Mouse (Mus musculus) midbrain, embryonic 15.5 days (tissue): ENCODE measurements around the gene Phf21a. TPM values are rescaled to one million over a fixed set of nuclear protein-coding genes. Genes with fewer than 3 reads are reported as not detected.

Experiments
- ATAC-seq: fragments of 200-750 bp; cut with Nextera tagmentation; replicated peaks from 2 replicates; pipeline ENCODE4 v1.8.0; 2017; ENCODE audit warnings: moderate TSS enrichment
- H3K27ac ChIP-seq: fragments of 300-500 bp; sonication (generic); 2 replicates; pipeline ENCODE4 v1.5.1; 2015; ENCODE audit warnings: mild to moderate bottlenecking, inconsistent platforms
- H3K27me3 ChIP-seq: fragments of 300-500 bp; sonication (generic); replicated peaks from 2 replicates; pipeline ENCODE4 v1.6.1; 2015; ENCODE audit warnings: inconsistent platforms
- H3K36me3 ChIP-seq: fragments of 300-500 bp; sonication (generic); replicated peaks from 2 replicates; pipeline ENCODE4 v1.6.1; 2015; ENCODE audit warnings: inconsistent platforms
- H3K4me1 ChIP-seq: fragments of 300-500 bp; sonication (generic); 2 replicates; pipeline ENCODE4 v1.6.1; 2015; ENCODE audit warnings: inconsistent platforms
- H3K4me2 ChIP-seq: fragments of 300-500 bp; sonication (generic); 2 replicates; pipeline ENCODE4 v1.6.1; 2015; ENCODE audit warnings: inconsistent platforms, mild to moderate bottlenecking, moderate library complexity
- H3K4me3 ChIP-seq: fragments of 300-500 bp; sonication (generic); 2 replicates; pipeline ENCODE4 v1.5.1; 2015; ENCODE audit warnings: mild to moderate bottlenecking, inconsistent platforms
- H3K9ac ChIP-seq: fragments of 300-500 bp; sonication (generic); 2 replicates; pipeline ENCODE4 v1.6.1; 2015; ENCODE audit warnings: mild to moderate bottlenecking, inconsistent platforms
- H3K9me3 ChIP-seq: fragments of 300-500 bp; sonication (generic); 2 replicates; pipeline ENCODE4 v1.6.1; 2016; ENCODE audit warnings: inconsistent platforms
- WGBS: fragments of 180-500 bp; shearing (Covaris S2); methylation state at CpG from one replicate; pipeline ENCODE4 v1.1.7; 2015; ENCODE audit warnings: mixed read lengths; 5-methylcytosine and 5-hydroxymethylcytosine counted together
- polyA plus RNA-seq: library from polyadenylated mRNA; unstranded; fragments of >200 nt; fragmentation: Nextera tagmentation; extraction: Ambion mirVana; gene quantifications from 2 replicates; pipeline ENCODE4 v1.2.1, GENCODE M21; 2015

The Phf21a gene
- polyA plus RNA-seq, 1 experiment from 2014 or later = 40.4 TPM

GRCm38 (mm10) chr2:92385113-92386051 is 292.5 kb downstream of the Phf21a start:
- H3K9ac ChIP-seq = no peak overlapping the region
- peaks cover 29% of the 10 kb centered on the region for H3K4me1 ChIP-seq
- no peak overlapping the region for H3K4me2 ChIP-seq
- H3K4me3 ChIP-seq = no peak overlapping the region
- H3K27me3 ChIP-seq = no peaks in the 10 kb centered on the region
- H3K27ac ChIP-seq = no peak overlapping the region
- peaks cover 54% of the 10 kb centered on the region for H3K36me3 ChIP-seq
- H3K9me3 ChIP-seq = no peaks in the 10 kb centered on the region
- WGBS = 84% methylated on average over 22 of the region's 22 CpGs
- no peak for ATAC-seq

- Histone ChIP-seq H3K9ac (no peak overlapping the region), H3K27me3 (no peaks in the 10 kb centered on the region), H3K9me3 (no peaks in the 10 kb centered on the region), H3K4me3 (no peak overlapping the region; the same call in 1 of the 2 replicates), H3K4me1 (peaks cover 44% of the 10 kb centered on the region), H3K36me3 (peaks cover 43% of the 10 kb centered on the region), H3K4me2 (peak overlapping the region; percentile 65; the same call in 1 of the 2 replicates), H3K27ac (no peak overlapping the region)
- WGBS = 94% methylated on average over 30 of the region's 30 CpGs
- no peak for ATAC-seq
These were observed 294.1 kb downstream of the Phf21a start for GRCm38 (mm10) chr2:92386821-92387570.

- no peaks in the 10 kb centered on the region for H3K9me3 ChIP-seq
- 70% methylated on average over 4 of the region's 4 CpGs for WGBS
- H3K4me2 ChIP-seq = peak overlapping the region; percentile 65
- no peaks in the 10 kb centered on the region for H3K27me3 ChIP-seq
- H3K4me1 ChIP-seq = peaks cover 51% of the 10 kb centered on the region
- H3K4me3 ChIP-seq = peak overlapping the region; percentile 61
- peak overlapping the region; percentile 90; the same call in 1 of the 2 replicates for H3K27ac ChIP-seq
- no peak overlapping the region; the same call in 1 of the 2 replicates for H3K9ac ChIP-seq
- H3K36me3 ChIP-seq = peaks cover 37% of the 10 kb centered on the region
- ATAC-seq = no peak
These were observed 294.7 kb downstream of the Phf21a start for GRCm38 (mm10) chr2:92387646-92388045.

- H3K9ac ChIP-seq = peak overlapping the region; percentile 62
- no peak for ATAC-seq
- no peaks in the 10 kb centered on the region for H3K27me3 ChIP-seq
- H3K4me3 ChIP-seq = peak overlapping the region; percentile 61
- H3K4me2 ChIP-seq = peak overlapping the region; percentile 65
- peak overlapping the region; percentile 90; the same call in 1 of the 2 replicates for H3K27ac ChIP-seq
- WGBS = 23% methylated on average over 3 of the region's 3 CpGs
- peaks cover 55% of the 10 kb centered on the region for H3K4me1 ChIP-seq
- no peaks in the 10 kb centered on the region for H3K9me3 ChIP-seq
- H3K36me3 ChIP-seq = peaks cover 32% of the 10 kb centered on the region
These were observed 295.2 kb downstream of the Phf21a start for GRCm38 (mm10) chr2:92388081-92388517.

GRCm38 (mm10) chr2:92388891-92389641 is 296.1 kb downstream of the Phf21a start:
- H3K27ac ChIP-seq = peak overlapping the region; percentile 90
- peak; percentile 90 for ATAC-seq
- H3K9ac ChIP-seq = peak overlapping the region; percentile 62
- no peaks in the 10 kb centered on the region for H3K27me3 ChIP-seq
- H3K4me1 ChIP-seq = peaks cover 60% of the 10 kb centered on the region
- WGBS = under 1% methylated on average over 60 of the region's 62 CpGs
- peak overlapping the region; percentile 61 for H3K4me3 ChIP-seq
- H3K4me2 ChIP-seq = peak overlapping the region; percentile 65
- no peaks in the 10 kb centered on the region for H3K9me3 ChIP-seq
- H3K36me3 ChIP-seq = peaks cover 24% of the 10 kb centered on the region

GRCm38 (mm10) chr2:92389645-92390044 is 296.7 kb downstream of the Phf21a start:
- Histone ChIP-seq H3K36me3 (peaks cover 24% of the 10 kb centered on the region), H3K27ac (peak overlapping the region; percentile 90), H3K9ac (peak overlapping the region; percentile 62; the same call in 1 of the 2 replicates), H3K27me3 (no peaks in the 10 kb centered on the region), H3K4me3 (peak overlapping the region; percentile 61), H3K4me1 (peaks cover 60% of the 10 kb centered on the region), H3K4me2 (peak overlapping the region; percentile 65), H3K9me3 (no peaks in the 10 kb centered on the region)
- WGBS = 1% methylated on average over 10 of the region's 10 CpGs
- no peak; the same call in 1 of the 2 replicates for ATAC-seq

GRCm38 (mm10) chr2:92390206-92390930 is 297.5 kb downstream of the Phf21a start:
- ATAC-seq = no peak
- Histone ChIP-seq H3K4me3 (peak overlapping the region; percentile 61; the same call in 1 of the 2 replicates), H3K36me3 (peaks cover 16% of the 10 kb centered on the region), H3K9me3 (no peaks in the 10 kb centered on the region), H3K9ac (no peak overlapping the region), H3K4me2 (0 out of 2 replicates have a peak overlapping the region, but pooled peaks have one; percentile 65), H3K27ac (peak overlapping the region; percentile 90), H3K27me3 (no peaks in the 10 kb centered on the region), H3K4me1 (peaks cover 60% of the 10 kb centered on the region)
- WGBS = 76% methylated on average over 6 of the region's 6 CpGs

- H3K4me1 ChIP-seq = peaks cover 60% of the 10 kb centered on the region
- ATAC-seq = no peak
- peak overlapping the region; percentile 57; the same call in 1 of the 2 replicates for H3K4me2 ChIP-seq
- no peak overlapping the region for H3K27ac ChIP-seq
- H3K27me3 ChIP-seq = no peaks in the 10 kb centered on the region
- no peak overlapping the region for H3K4me3 ChIP-seq
- no peak overlapping the region for H3K9ac ChIP-seq
- H3K36me3 ChIP-seq = peaks cover 9% of the 10 kb centered on the region
- 86% methylated on average over 8 of the region's 8 CpGs for WGBS
- H3K9me3 ChIP-seq = no peaks in the 10 kb centered on the region
These were observed 298.2 kb downstream of the Phf21a start for GRCm38 (mm10) chr2:92391116-92391515.

- Histone ChIP-seq H3K27me3 (no peaks in the 10 kb centered on the region), H3K36me3 (peaks cover 3% of the 10 kb centered on the region; the same call in 1 of the 2 replicates), H3K4me1 (peaks cover 60% of the 10 kb centered on the region), H3K9ac (peak overlapping the region; percentile 50), H3K4me2 (peak overlapping the region; percentile 57), H3K9me3 (no peaks in the 10 kb centered on the region), H3K4me3 (peak overlapping the region; percentile 33), H3K27ac (peak overlapping the region; percentile 77)
- 18% methylated on average over 11 of the region's 11 CpGs for WGBS
- ATAC-seq = no peak
These were observed 298.9 kb downstream of the Phf21a start for GRCm38 (mm10) chr2:92391703-92392317.

GRCm38 (mm10) chr2:92392318-92393264 is 299.7 kb downstream of the Phf21a start:
- no peak for ATAC-seq
- peaks cover 55% of the 10 kb centered on the region for H3K4me1 ChIP-seq

More at GRCm38 (mm10) chr2:92392318-92393264, 299.7 kb downstream of the Phf21a start:
- Histone ChIP-seq H3K4me2 (peak overlapping the region; percentile 57), H3K27me3 (no peaks in the 10 kb centered on the region), H3K9me3 (no peaks in the 10 kb centered on the region), H3K4me3 (peak overlapping the region; percentile 33), H3K9ac (peak overlapping the region; percentile 50), H3K27ac (peak overlapping the region; percentile 77), H3K36me3 (no peaks in the 10 kb centered on the region)
- 6% methylated on average over 26 of the region's 26 CpGs for WGBS
